Mouse (Mus musculus) spleen, postnatal 10 days (tissue): Measurements from ENCODE around the gene Eif2ak3.
A peak's percentile ranks its signal among the peaks of the same experiment; 100 is the strongest.
"Not testable (repeated sequence)": the region's sequence is repeated elsewhere in the genome, so short reads cannot be mapped to it uniquely, and the experiment has no call there.

Experiments used
- DNase-seq, 2 experiments: peaks; one replicate each; pipeline ENCODE4 v3.0.0; 2021 to 2022; ENCODE audit warnings: low spot score in 2 of 2

The Eif2ak3 gene

DNA sequence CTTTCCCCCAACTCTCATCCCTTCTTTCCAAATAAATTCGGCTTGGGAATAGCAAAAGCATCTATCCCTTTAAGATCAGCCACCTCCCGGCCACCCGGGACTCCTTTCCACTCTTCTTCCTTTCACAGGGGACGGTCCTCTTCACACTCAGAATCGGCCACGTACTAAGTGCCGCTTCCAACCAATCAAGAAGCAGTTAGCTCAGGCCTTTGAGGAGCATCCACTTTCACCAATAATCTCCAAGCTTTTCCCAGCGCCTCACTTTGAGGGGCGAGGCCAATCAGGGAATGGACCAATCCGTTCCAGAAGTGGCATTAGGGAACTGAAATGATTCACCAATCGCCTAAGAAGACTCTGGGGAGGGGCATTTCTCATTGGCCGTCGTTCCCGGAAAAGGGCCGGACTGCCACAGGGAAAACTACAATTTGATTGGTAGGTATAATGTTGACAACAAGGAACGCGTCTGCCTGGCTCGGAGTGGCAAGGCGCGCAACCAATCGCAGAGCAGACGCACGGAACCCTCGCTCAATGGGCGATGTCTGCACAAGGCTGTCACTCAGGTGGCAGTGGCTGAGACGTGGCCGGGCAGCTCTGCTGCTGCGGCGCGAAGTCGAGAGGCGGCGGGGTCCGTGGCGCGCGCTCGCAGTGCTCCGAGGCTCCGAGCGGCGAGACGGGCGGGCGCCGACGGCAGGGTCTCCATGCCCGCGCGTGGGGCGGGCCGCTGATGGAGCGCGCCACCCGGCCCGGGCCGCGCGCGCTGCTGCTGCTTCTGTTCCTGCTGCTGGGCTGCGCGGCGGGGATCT lies at the start of gene Eif2ak3:
Gene Eif2ak3 (plus strand): TSS at position 514 of the 803 bp plus-strand sequence.
- DNase-seq = peak; percentile 94 to 97

DNA sequence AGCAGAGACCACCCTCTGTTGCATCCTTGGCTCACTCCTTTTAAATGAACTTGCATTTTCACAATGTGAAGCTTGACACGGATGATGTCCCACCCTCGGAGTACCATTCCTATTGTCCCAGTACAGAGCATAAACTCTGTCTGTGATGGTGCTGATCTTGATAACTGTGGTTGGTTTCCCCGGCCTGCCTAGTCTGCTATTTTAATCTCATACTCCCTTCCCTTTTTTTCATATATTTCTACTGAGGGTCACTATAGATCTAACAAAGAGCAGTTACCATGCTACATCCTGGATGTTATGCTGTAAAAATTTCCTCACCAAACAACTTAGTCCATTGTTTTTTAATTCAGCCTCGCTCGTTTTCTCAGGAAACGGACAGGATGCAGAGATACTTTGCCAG lies 47.4 kb upstream of the Eif2ak3 start:
- DNase-seq = no peak

DNA sequence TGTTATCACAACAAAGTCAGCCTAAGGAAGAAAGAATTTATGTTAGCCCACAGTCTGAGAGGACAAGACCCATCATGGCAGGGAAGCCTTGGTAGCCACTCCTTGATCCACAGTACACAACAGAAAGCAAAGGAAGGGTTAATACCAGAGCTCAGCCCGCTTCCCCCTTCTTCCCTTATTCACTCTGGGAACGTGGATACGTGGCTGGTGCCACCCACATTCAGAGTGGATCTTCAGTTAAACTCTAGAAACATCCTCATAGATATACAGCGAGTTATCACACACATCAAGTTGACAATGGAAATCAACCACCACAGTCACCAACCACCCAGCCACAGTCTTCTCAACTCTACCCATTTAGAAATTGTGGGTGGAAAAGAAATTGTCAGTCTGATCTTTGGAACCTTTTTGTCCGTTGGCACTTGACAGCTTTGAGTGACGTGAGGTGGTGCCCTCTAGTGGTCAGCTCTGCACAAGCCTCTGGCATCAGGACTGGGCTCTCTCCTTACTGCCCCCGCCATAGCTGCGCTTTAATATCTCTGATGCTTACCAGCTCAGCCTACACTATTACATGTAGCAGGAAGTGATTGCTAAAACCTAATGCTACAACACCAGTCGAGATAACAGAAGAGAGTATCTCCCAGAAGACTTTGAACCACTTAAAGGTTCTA lies 46.6 kb upstream of the Eif2ak3 start:
- peak; percentile 69 to 91 for DNase-seq

DNA sequence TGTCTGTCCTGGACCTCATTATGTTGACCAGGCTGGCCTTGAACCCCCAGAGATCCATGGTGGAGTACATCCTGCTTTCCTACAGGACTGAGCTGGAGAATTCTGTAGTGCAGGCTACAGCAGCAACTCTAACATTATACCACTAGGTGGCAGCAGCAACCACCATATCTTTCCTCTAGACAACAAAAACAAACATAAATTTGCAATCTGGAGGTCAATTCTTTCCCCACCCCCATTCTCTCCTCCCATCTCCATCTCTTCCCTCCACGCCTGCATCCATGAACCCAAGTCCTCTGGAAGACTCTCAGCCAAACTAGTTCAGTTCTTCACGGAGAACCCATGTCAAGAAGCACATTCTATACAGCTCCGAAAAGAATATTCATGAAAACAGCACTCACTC lies 39.7 kb upstream of the Eif2ak3 start:
- DNase-seq = peak; percentile 36 to 37

DNA sequence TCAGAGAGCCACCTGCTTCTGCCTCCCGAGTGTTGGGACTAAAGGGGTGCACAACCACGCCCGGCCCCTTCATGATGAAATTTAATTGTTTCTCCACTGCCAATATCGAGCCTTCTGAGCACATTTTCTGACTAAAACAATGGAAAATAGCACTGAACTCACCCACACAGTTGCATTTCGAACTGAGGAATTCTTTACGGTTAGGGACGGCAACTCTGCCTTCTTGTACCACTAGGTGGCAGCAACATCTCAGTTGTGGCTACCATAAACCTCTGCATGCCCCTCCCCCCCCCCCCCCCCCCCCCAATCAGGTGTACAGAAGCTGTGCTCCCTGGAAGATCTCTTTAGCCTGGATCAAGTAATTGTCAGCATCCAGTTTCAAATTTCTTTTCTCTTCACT lies 39.0 kb upstream of the Eif2ak3 start:
- DNase-seq = peak; percentile 58 to 78

DNA sequence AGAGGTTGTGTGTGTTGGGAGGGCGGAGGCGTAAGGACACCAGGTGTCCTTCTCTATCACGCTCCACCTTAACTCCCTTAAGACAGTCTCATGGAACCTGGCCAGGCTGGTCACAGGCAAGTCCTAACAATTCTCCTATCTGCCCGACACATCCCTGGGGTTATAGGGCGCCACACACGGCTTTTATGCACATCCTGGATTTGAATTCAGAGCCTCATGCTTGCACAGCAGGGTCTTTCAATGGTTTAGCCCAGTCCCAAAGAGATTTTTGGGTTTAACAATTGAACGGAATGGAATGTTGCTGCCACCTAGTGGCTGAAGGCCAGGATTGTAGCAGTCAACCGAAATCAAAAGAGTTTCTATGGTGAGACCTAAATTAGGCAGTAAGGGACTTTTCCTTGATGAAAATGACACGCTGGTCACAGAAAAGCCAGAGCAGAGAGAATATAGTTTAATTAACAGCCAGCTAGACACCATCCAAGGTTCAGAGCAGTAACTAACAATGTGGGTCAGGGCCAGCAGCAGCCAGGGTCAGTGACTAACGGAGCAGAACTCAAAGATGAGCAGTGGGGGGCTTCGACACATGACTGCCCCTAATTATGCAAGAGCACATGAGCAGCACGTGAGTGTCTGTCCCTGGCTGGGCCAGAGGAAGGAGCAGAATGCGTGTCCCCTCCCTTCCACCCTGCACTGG lies 38.3 kb upstream of the Eif2ak3 start:
- DNase-seq = peak; percentile 69 to 75

DNA sequence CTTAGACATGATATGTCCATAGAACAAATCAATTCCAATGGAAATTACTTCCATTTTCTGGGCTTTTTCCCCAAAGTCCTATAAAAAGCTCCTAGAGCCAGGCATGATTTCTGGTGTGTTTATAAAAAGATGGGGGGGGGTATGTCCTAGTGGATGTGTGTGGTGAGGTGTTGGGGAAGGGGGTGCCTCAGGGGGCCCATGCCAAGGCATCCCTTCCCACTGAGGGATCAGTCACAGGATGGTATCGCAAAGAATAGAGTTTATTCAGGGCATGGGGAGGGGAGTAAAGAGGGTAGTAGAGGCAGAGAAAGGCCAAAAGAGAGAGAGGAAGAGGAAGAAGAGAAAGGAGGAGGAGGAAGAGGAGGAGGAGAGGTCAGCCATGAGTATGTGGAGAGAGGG lies 37.8 kb upstream of the Eif2ak3 start:
- DNase-seq = no peak

DNA sequence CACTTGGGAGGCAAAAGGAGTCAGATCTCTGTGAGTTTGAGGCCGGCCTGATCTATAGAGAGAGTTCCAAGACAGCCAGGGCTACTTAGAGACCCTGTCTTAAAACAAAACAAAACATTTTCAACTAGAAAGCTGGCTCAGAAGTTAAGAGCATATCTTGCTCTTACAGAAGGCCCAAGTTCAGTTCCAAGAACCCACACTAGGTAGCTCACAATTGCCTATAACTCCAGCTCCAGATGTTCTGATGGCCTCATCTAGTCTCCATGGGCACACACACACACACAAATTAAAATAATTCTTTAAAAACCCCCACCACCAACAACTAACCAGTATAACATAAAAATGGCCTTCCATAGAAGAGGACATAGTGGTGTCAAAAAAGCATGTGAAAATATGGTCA lies 33.8 kb upstream of the Eif2ak3 start:
- DNase-seq = no peak

DNA sequence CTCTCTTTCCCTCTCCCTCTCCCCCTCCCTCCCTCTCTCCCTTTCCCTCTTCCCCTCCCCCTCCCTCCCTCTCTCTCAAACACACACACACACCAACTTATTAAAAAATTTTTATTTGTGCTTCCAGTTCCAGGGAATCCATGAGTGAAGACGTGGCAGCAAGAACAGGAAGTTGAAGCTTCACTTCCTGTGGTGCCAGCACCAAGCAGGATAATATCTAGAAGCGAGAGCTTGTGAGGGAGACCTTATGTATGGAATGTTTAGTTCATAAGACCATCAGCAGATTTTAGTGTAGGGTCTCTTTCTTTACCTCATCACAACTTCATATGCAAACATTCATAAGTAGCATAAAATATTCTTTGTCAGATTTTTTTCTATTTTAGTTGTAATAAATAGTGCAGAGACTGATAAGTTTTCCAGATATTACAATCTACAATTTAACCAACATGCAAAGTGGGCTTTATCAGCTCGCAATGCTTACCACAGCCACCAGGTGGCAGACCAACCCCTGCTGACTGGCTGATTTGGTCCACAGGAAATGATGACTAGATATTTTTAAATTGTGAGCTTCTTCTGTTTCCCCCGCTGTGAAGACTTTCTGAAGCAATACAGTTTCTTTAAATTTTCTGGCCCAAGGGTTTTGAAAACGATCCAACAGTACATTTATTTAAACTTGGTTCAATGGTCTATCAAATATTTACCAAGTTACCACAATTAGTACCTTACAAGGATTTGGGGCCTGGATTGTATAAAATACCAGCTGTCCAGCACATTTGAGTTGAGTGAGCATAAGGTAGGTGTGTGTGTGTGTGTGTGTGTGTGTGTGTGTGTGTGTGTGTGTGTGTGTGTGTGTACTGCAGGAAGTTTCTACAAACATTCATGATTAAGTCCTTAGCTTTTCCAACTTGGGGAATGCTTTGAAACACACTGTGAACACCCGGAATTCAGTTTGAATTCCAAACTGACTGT lies 32.5 kb upstream of the Eif2ak3 start:
- DNase-seq = peak; percentile 79 to 87

DNA sequence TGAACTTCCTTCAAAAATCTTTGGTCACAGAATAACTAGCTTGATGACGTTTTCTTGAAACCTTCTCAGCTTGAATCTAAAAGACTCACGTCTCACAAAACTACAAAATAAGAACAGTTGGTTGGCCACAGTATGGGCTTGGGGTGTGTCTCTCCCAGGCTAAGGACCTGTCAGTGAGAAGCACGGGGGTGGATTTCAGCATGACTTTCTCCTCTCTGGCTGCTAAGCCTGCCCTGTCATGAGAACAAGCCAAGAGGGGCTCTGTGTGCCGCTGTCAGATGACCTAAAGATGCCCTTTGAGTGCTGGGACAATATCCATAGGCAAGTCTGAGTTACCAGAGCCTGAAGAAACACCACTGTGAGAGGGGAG lies 31.8 kb upstream of the Eif2ak3 start:
- no peak for DNase-seq

DNA sequence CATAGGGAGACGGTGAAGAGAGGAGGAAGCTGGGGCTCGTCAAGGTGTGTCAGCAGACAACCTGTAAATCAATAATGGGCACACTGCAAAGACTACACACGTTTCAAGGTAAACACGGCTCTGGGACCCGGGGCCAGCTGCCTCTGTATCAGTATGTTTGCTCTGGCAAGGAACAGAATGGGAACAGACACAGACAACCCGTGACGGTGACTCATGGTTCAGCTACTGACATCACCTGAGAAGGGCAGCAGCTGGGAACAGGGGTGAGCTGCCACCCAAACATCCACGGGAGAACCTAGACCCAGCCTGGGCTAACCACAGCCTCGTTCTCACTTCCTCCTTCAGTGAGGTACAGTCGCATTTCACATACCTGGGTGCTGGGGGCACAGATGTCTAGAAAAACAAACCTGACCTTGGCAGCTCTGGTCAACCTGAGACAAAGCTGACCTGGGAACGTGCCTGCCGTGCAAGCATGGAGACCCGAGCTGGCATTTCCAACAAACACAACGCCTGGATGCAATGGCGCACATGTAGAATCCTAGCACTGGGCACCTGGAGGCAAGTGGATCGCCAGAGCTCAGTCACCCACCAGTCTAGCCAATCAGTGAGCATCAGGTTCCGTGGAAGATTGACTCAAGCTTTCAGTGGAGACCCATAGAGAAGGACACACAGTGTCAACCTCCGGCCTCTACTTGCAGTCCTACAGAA lies 30.2 kb upstream of the Eif2ak3 start:
- peak in 1 of 2 experiments; percentile 57 for DNase-seq

DNA sequence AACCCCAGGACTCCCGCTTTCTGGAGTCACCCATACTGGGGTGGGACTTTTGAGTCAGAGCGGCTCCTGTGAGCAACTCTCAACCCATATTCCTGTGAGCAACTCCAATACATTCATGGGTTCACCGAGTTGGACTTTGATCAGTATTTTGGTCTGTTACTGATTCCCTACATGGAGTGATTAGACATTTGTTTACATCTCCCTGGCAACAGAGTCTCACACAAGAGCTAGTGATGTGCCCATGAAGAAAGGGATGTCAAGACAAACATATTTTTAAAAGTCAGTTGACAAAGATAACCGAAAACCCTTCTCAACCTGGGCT lies 29.7 kb upstream of the Eif2ak3 start:
- DNase-seq = no peak

DNA sequence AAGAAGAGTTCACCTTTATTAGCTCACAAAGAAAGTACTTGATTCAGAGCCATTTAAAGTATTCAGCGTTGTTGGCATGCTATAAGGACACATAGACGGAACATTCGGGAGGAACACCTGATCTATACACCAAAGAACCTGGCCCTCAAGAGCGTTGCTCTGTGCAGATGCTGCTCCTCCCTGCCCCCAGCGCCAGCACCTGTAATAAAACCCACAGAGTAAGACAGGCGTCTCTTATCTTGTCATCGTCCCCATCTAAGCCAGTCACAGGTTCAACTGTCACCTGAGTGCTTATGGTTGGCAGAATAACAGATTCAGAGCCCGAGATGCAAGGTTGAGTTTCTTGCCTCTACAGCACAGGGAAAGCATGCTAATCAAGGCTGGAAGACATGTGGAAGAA lies 28.8 kb upstream of the Eif2ak3 start:
- DNase-seq = no peak

DNA sequence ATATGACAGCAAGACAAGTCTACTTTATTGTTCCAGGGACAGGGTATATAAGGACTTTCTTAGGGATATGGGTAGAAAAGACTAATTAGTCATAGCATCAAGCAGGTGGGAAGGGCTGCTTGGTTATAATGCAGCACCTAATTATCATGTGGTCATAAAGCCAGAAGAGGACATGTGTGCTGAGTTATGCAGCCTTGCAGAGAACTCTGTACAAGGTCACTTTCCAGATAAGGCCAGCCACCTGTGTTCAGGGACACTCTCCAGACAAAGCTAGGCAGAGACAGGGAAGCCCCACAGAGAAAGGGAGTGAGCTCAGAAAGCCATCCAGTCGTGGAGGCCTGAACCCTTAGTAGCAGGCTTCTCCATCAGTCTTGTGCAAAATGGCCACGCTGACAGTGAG lies 22.7 kb upstream of the Eif2ak3 start:
- no peak for DNase-seq

DNA sequence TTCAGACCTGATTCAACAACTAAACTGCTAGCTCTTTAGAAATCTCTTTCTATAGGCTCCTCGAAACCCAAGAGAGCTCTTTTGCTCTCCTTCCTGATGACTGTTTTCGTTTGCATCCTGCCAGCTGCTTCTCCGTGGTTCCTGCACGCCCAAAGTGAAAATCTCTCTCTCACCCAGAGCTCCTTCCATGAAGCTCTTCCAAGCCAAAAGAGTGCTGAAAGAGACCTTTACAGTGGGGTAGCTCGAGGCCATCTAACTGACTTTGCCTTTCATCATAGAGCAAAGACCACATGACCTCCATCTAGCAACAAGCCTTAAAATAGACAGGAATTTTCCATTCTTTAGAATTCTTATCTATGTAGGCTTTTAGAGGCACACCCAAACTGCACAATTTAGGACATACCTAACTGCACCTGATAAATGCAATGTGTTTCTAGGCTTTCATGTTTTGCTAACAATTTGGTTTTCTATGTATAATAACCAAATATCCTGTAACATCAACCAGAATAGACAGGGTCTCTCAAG lies 21.9 kb upstream of the Eif2ak3 start:
- no peak for DNase-seq

DNA sequence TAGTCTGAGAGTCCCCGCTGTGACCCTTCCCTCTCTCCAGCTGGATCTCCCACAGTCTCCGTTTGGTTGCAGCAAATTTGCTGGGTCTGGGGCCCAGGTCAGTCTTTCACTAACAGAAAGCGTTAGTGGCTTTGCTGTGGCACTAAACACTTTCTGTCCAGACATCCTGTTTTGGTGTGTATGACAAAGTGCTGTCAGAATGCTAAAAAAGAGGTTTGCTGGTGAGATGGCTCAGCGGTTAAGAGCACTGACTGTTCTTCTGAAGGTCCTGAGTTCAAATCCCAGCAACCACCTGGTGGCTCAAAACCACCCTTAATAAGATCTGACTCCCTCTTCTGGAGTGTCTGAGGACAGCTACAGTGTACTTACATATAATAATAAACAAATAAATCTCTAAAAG lies 21.0 kb upstream of the Eif2ak3 start:
- DNase-seq = not testable (repeated sequence)

DNA sequence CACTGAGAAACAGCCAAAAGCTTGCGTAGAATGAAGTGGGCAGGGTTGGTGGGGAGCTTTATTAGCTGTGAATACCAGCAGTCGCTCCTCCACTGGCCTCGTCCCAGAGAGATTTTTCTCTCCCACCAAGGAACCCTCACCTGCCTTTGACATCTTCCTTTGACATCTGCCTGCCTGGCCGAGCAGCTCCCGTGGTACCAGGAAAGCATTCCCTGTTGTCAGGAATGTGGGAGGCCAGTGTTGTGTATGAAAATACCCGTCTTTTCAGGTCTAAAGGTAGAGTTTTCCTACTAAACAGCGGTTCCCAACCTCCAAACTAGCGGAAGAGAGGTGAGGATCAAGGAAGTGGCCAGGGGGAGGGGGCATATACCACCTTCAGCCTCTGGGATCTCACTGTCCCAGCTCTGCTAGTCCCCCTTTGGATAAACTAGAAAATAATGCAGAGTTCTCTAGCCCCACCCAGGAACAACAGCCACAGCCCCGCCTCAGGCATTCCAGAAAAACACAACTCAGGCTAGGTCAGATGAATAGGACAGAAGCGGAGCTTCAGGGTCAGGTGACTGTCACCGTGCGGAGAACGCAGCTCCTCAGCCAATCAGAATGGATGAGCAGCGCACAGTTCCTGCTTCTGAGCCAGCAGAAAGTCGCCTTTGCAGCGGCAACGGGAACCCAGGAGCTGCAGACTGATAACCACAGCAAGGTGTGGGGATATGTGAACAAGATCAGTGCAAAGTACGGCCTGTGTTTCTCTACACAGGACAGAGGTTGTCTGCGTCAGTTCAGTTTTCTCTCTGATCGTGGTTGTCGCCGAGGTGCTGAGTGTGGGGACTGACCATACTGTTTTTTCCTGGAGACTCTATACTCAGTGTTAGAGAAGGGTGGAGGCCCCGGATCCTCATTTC lies 20.0 kb upstream of the Eif2ak3 start:
- peak; percentile 63 to 76 for DNase-seq

DNA sequence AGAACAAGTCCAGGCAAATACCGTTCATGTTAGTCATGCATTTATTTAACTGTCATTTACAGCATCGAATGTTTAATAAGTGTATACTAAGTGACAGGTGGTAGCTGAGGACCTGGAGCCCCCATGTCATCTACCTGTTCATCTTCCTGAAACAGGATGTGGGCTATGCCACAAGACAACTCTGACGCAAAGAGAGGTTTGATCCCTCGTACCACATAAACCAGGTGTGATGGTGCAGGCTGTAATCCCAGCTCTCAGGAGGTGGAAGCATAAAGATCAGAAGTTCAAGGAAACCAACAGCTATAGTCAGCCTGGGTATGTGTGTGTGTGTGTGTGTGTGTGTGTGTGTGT lies 19.4 kb upstream of the Eif2ak3 start:
- DNase-seq = no peak

DNA sequence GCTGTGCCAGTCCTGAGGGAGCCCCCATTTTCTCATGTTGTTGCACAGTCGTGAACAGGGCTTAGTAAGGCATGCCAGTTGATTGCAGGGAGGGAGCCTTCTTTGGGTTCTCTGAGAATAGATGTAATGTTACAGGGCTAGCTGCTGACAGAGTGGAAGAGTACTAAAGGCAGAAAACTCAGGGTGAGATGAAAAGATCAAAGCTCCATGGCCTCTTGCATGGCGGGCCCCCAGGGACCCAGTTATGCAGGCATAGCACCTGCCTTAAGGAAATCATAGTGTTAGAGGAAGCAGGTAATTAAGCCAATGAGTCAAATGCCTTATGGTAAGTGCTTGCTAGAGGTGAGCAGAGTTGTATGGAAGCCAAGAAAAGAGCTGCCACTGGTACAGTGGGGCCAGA lies 14.9 kb upstream of the Eif2ak3 start:
- DNase-seq = no peak

DNA sequence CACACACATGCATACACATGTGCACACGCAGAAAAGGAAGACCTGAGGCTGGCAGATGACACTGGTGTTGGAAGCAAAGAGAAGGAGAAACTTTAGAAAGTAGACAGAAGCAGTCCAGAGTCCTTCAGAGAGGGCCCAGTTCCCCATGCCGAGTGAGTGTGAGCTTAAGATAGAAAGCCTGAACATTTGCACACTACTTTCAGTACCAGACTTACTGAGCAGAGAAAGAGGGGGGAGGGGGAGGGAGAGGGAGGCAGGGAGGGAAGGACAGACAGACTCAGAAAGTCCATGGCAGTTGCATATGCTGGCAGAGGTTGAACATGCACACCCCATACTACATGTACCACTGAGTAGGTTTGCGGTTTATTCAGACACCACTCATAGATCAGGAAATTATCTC lies 13.8 kb upstream of the Eif2ak3 start:
- no peak for DNase-seq
